Mouse (Mus musculus): ENCODE measurements around the gene Tmem38b.

DNA sequence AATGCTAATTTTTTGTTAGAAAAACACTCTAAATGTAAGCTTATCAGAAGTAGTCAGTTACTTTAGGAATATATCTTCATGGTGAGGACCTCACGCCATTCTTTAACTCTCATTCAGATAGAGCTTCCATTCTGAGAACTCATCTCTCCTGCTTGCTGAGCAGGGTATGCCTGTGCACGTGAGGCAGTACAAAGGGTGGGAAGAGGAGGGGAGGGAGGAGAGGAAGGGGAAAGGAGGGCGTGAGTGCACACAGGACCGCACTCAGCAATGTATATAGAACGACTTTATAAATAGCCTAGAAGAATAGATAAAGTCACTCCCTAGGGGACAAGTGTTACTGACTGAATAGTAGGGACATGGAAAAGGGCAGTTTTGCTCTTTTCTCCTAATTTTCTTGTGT lies 11.1 kb downstream of the Tmem38b start:
- TF ChIP-seq POLR2A (IDR thresholded peaks at IDR 0.05; ENCODE audit: insufficient read depth, low read depth, low read length) (no peak), CTCF (IDR thresholded peaks at IDR 0.05; ENCODE audit: insufficient read depth, low read depth, low read length) (no peak)

Measured in olfactory bulb, adult 2 months (tissue).